Mouse (Mus musculus) E14TG2a.4 (cell line): ENCODE results near the gene Zyx.

Experiments
- CTCF ChIP-seq: conservative IDR thresholded peaks from 2 replicates; pipeline ENCODE4 v1.5.1; 2014; ENCODE audit warnings: low read length
- NANOG ChIP-seq: IDR thresholded peaks from 2 replicates; pipeline ENCODE4 v1.6.1; 2014; ENCODE audit warnings: borderline replicate concordance, low read length, mixed read lengths
- POU5F1 ChIP-seq: IDR thresholded peaks from 2 replicates; pipeline ENCODE4 v1.6.1; 2014; ENCODE audit warnings: low read length, borderline replicate concordance

GRCm38 (mm10) chr6:42323371-42324066 is 25.9 kb upstream of the Zyx start:
- TF ChIP-seq CTCF (no peak), NANOG (no peak), POU5F1 (no peak)
